Mouse (Mus musculus) myocyte (in vitro differentiated cells): ENCODE results near the gene Tmem43.

Experiments
- CEBPB ChIP-seq: IDR thresholded peaks from 2 replicates; pipeline ENCODE4 v1.6.1; 2011; ENCODE audit warnings: mild to moderate bottlenecking, moderate library complexity; ENCODE audit not compliant: poor library complexity, insufficient read depth, severe bottlenecking
- E2F4 ChIP-seq: IDR thresholded peaks from one replicate; pipeline ENCODE4 v1.6.1; 2011; ENCODE audit warnings: mild to moderate bottlenecking, control low read depth, moderate library complexity; ENCODE audit not compliant: insufficient read depth
- MAX ChIP-seq: IDR thresholded peaks from one replicate; pipeline ENCODE4 v1.6.1; 2011; ENCODE audit warnings: low read depth, mild to moderate bottlenecking, control low read depth
- MYOD1 ChIP-seq, 3 experiments: IDR thresholded peaks; one replicate each; pipeline ENCODE4 v1.6.1; 2011; ENCODE audit warnings: control low read depth in 2 of 3, low read depth in 2 of 3, mild to moderate bottlenecking in 2 of 3, moderate library complexity in 1 of 3; ENCODE audit not compliant: insufficient read length in 2 of 3, control insufficient read depth in 1 of 3
- POLR2A ChIP-seq: IDR thresholded peaks from one replicate; pipeline ENCODE4 v1.6.1; 2011; ENCODE audit warnings: low read depth, mild to moderate bottlenecking, control low read depth, moderate library complexity; ENCODE audit not compliant: insufficient read length
- POLR2AphosphoS2 ChIP-seq: IDR thresholded peaks from one replicate; pipeline ENCODE4 v1.6.1; 2011; ENCODE audit warnings: low read depth, control low read depth; ENCODE audit not compliant: insufficient read length

GRCm38 (mm10) chr6:91508041-91508440, 34.5 kb downstream of the Tmem43 start:
- TF ChIP-seq POLR2A (no peak), E2F4 (no peak), POLR2AphosphoS2 (no peak), CEBPB (no peak), MAX (no peak), MYOD1 (IDR thresholded peaks at IDR 0.05; ENCODE audit: control insufficient read depth in 1 of 3, insufficient read length in 2 of 3, low read depth in 2 of 3) (no peak)
